Mouse (Mus musculus) cortical plate, adult 2 months (tissue): ENCODE results near the gene Kcmf1.

Source experiments
- CTCF ChIP-seq: fragments of 200-500 bp; IDR thresholded peaks from 2 replicates; pipeline ENCODE4 v1.5.1; 2011; ENCODE audit warnings: mild to moderate bottlenecking, control low read depth, low read length; ENCODE audit not compliant: insufficient read depth; ENCODE audit errors: extremely low read depth
- POLR2A ChIP-seq: fragments of 200-500 bp; IDR thresholded peaks from 2 replicates; pipeline ENCODE4 v1.6.1; 2011; ENCODE audit warnings: mild to moderate bottlenecking, low read length, control low read depth; ENCODE audit not compliant: insufficient read depth; ENCODE audit errors: extremely low read depth

DNA sequence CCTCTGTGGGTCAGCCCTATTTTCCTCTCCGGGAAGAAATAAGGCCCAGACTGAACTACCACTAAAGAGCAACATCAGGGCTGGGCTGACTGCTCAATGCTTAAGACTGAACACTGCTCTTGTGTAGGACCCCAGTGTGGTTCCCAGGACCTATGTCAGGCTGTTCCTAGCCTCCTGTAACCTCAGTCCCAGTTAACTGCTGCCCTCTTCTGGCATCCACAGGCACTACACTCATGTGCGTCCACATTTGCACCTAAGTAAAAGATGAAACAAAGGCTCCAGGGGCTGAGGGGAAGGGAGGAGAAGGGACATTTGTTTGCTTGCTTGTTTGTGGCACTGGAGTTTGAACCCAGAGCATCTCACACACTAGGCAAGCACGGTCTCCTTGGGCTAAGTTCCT is 70.9 kb downstream of the Kcmf1 start:
- TF ChIP-seq CTCF (peak; percentile 36), POLR2A (no peak)
